Mouse (Mus musculus): ENCODE measurements around the gene Adipor2.

DNA sequence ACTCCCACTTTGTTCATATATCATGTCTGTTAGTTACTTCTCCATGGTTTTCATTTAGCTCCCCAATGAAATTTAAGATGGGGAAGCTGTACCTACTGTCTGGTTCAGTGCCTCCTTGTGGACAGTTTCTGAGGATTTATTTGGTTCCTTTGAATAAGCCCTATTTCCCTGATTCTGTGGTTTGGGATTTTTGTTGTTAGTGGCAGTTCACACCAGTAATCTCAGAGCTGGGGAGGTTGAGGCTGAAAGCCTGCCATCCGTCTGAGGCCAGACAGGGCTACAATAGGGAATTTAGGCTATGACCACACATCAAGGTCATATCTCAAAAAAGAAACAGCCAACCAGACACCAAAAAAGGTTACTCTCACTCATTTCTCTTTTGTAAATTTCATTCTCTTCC is 38.9 kb downstream of the Adipor2 start:
- no peak for TF ChIP-seq CTCF (IDR thresholded peaks at IDR 0.05; ENCODE audit: insufficient read depth, low read depth, low read length)
- no peak for TF ChIP-seq POLR2A (IDR thresholded peaks at IDR 0.05; ENCODE audit: insufficient read depth, low read depth, low read length)
